Mouse (Mus musculus): Measurements from ENCODE around the gene Oscar. TPM values are rescaled to one million over a fixed set of nuclear protein-coding genes. Genes with fewer than 3 reads are reported as not detected.
"Not testable (repeated sequence)": the region's sequence is repeated elsewhere in the genome, so short reads cannot be mapped to it uniquely, and the experiment has no call there.

Oscar gene
- polyA plus RNA-seq, 1 experiment = not detected

DNA sequence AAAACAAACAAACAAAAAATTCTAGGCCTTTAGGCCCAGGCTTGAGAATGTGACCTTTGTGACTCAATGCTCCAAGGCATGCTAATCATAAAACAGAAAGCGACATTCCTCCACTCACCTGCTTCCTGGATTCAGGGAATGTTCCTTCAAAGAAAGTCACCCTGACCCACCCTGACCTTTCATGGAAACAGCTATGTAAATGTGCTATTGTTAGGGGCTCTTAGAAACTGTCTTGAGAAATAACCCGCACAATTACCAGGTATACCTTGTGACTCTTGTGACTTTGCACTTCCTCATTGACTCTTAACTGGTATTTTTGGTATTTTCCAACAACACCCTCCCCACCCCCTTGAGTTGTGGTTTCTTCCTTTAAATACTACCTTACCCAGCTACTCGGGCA lies 45.4 kb downstream of the Oscar start:
- H3K27ac ChIP-seq (ENCODE audit: insufficient read depth, low read length) = peak overlapping the region; percentile 70
- H3K4me3 ChIP-seq (ENCODE audit: low read depth, low read length); H3K27me3 ChIP-seq (ENCODE audit: control insufficient read depth, insufficient read depth, low read length, poor library complexity, severe bottlenecking); H3K9ac ChIP-seq (ENCODE audit: low read depth, poor library complexity, severe bottlenecking); H3K4me1 ChIP-seq (ENCODE audit: control insufficient read depth, insufficient read depth, low read length); H3K36me3 ChIP-seq (ENCODE audit: control insufficient read depth, insufficient read depth, low read length, poor library complexity, severe bottlenecking): not testable (repeated sequence)
- peaks cover 22% of the 10 kb centered on the region for H3K9me3 ChIP-seq (replicated peaks; ENCODE audit: control insufficient read depth, insufficient read depth, low read length, poor library complexity, severe bottlenecking)
- TF ChIP-seq EP300 (IDR thresholded peaks at IDR 0.05; ENCODE audit: insufficient read depth, low read depth, low read length) = 0 out of 2 replicates have a peak, but pooled peaks have one; percentile 11

DNA sequence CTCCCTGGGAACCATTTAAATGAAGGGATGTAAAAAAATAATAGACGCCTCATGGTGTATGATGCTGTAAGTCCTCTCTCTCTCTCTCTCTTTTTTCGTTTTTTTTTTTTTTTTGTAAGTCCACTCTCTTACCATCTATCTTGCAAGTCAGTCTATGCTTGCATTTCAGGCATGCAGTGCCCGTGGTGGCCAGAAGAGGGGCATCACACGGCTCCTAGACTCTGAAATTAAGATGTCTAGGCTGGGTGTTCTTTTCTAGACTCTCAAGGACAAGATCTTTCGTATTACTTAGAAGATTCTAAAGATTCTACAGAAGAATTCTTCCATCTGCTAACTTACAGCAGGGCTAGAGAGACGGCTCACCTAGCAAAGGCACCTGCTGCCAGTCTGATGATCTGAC lies 46.2 kb downstream of the Oscar start:
- Histone ChIP-seq H3K9ac (ENCODE audit: low read depth, poor library complexity, severe bottlenecking) (no peak overlapping the region), H3K9me3 (replicated peaks; ENCODE audit: control insufficient read depth, insufficient read depth, low read length, poor library complexity, severe bottlenecking) (peaks cover 21% of the 10 kb centered on the region), H3K27ac (ENCODE audit: insufficient read depth, low read length) (no peak overlapping the region), H3K4me3 (ENCODE audit: low read depth, low read length) (no peak overlapping the region), H3K27me3 (ENCODE audit: control insufficient read depth, insufficient read depth, low read length, poor library complexity, severe bottlenecking) (no peaks in the 10 kb centered on the region), H3K4me1 (ENCODE audit: control insufficient read depth, insufficient read depth, low read length) (no peaks in the 10 kb centered on the region), H3K36me3 (ENCODE audit: control insufficient read depth, insufficient read depth, low read length, poor library complexity, severe bottlenecking) (0 out of 2 replicates have a peak, but pooled peaks cover 2% of the 10 kb centered on the region)
- TF ChIP-seq CTCF (IDR thresholded peaks at IDR 0.05; ENCODE audit: low read depth, low read length) (no peak), POLR2A (IDR thresholded peaks at IDR 0.05; ENCODE audit: insufficient read depth, low read length) (no peak), EP300 (IDR thresholded peaks at IDR 0.05; ENCODE audit: insufficient read depth, low read depth, low read length) (no peak)

DNA sequence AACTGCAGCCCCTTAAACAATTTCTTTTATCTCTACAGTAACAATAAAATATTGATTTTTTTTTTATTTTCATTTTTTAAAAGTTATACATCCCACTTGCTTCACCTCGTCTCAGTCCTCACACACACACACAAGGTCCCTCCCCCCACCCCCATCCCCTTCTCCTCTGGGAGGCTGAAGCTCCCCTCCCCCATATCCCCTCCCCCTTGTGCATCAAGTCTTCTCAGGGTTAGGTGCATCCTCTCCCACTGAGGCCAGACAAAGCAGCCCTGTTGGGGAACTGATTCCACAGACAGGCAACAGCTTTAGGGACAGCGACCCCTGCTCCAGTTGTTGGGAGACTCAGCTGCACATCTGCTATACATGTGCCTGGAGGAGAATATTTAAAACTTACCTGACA lies 48.6 kb downstream of the Oscar start:
- no peak overlapping the region for H3K4me3 ChIP-seq (ENCODE audit: low read depth, low read length)
- no peak for TF ChIP-seq CTCF (IDR thresholded peaks at IDR 0.05; ENCODE audit: low read depth, low read length)
- TF ChIP-seq POLR2A (IDR thresholded peaks at IDR 0.05; ENCODE audit: insufficient read depth, low read length) = no peak
- 0 out of 2 replicates have a peak, but pooled peaks have one; percentile 24 for TF ChIP-seq EP300 (IDR thresholded peaks at IDR 0.05; ENCODE audit: insufficient read depth, low read depth, low read length)
- no peaks in the 10 kb centered on the region for H3K27me3 ChIP-seq (ENCODE audit: control insufficient read depth, insufficient read depth, low read length, poor library complexity, severe bottlenecking)
- 0 out of 2 replicates have a peak, but pooled peaks cover 2% of the 10 kb centered on the region for H3K36me3 ChIP-seq (ENCODE audit: control insufficient read depth, insufficient read depth, low read length, poor library complexity, severe bottlenecking)
- H3K27ac ChIP-seq (ENCODE audit: insufficient read depth, low read length) = no peak overlapping the region
- H3K9me3 ChIP-seq (replicated peaks; ENCODE audit: control insufficient read depth, insufficient read depth, low read length, poor library complexity, severe bottlenecking) = peaks cover 15% of the 10 kb centered on the region
- no peak overlapping the region for H3K9ac ChIP-seq (ENCODE audit: low read depth, poor library complexity, severe bottlenecking)
- H3K4me1 ChIP-seq (ENCODE audit: control insufficient read depth, insufficient read depth, low read length) = no peaks in the 10 kb centered on the region

Other genes with a start within 250 kb of the Oscar start
- 5.2 and 7.6 TPM in 2 replicates for gene Cacng8, start 225.5 kb downstream of the Oscar start, polyA plus RNA-seq (2011; ENCODE audit: insufficient read depth, insufficient read length, low read depth, missing spikeins)
- gene Cacng6, start 192.0 kb downstream of the Oscar start, polyA plus RNA-seq (2011; ENCODE audit: insufficient read depth, insufficient read length, low read depth, missing spikeins) = 16.6 and 17.6 TPM in 2 replicates
- gene Tarm1, start 113.5 kb downstream of the Oscar start, polyA plus RNA-seq (2011; ENCODE audit: insufficient read depth, insufficient read length, low read depth, missing spikeins) = 4.7 and 6.3 TPM in 2 replicates
- gene Ndufa3, start 1.2 kb upstream of the Oscar start, polyA plus RNA-seq (2011; ENCODE audit: insufficient read depth, insufficient read length, low read depth, missing spikeins) = 266 and 305 TPM in 2 replicates
- 23.6 and 29.9 TPM in 2 replicates for gene Tfpt, start 13.8 kb upstream of the Oscar start, polyA plus RNA-seq (2011; ENCODE audit: insufficient read depth, insufficient read length, low read depth, missing spikeins)
- 67.3 and 80.1 TPM in 2 replicates for gene Prpf31, start 13.8 kb upstream of the Oscar start, polyA plus RNA-seq (2011; ENCODE audit: insufficient read depth, insufficient read length, low read depth, missing spikeins)
- 141 and 161 TPM in 2 replicates for gene Cnot3, start 29.1 kb upstream of the Oscar start, polyA plus RNA-seq (2011; ENCODE audit: insufficient read depth, insufficient read length, low read depth, missing spikeins)
- gene Leng1, start 49.7 kb upstream of the Oscar start, polyA plus RNA-seq (2011; ENCODE audit: insufficient read depth, insufficient read length, low read depth, missing spikeins) = 8.3 and 9.0 TPM in 2 replicates
- 15.9 and 16.4 TPM in 2 replicates for gene Tmc4, start 61.4 kb upstream of the Oscar start, polyA plus RNA-seq (2011; ENCODE audit: insufficient read depth, insufficient read length, low read depth, missing spikeins)
- gene Tsen34, start 76.7 kb upstream of the Oscar start, polyA plus RNA-seq (2011; ENCODE audit: insufficient read depth, insufficient read length, low read depth, missing spikeins) = 60.6 and 64.6 TPM in 2 replicates
- 44.6 and 48.3 TPM in 2 replicates for gene Mboat7, start 77.4 kb upstream of the Oscar start, polyA plus RNA-seq (2011; ENCODE audit: insufficient read depth, insufficient read length, low read depth, missing spikeins)
- gene Rps9, start 87.8 kb upstream of the Oscar start, polyA plus RNA-seq (2011; ENCODE audit: insufficient read depth, insufficient read length, low read depth, missing spikeins) = 1,660 and 1,729 TPM in 2 replicates
- gene Pirb, start 104.2 kb upstream of the Oscar start, polyA plus RNA-seq (2011; ENCODE audit: insufficient read depth, insufficient read length, low read depth, missing spikeins) = not detected in 2 replicates
- gene Gm15448, start 209.5 kb upstream of the Oscar start, polyA plus RNA-seq (2011; ENCODE audit: insufficient read depth, insufficient read length, low read depth, missing spikeins) = not detected in 2 replicates
- not detected in 2 replicates for gene Pira2, start 228.9 kb upstream of the Oscar start, polyA plus RNA-seq (2011; ENCODE audit: insufficient read depth, insufficient read length, low read depth, missing spikeins)